Mouse (Mus musculus) limb, embryonic 15.5 days (tissue): ENCODE results near the gene Dnal4. TPM values are rescaled to one million over a fixed set of nuclear protein-coding genes. Genes with fewer than 3 reads are reported as not detected.

Source experiments
- ATAC-seq: fragments of 200-750 bp; cut with Nextera tagmentation; 2 replicates; pipeline ENCODE4 v1.8.0; 2017; ENCODE audit warnings: low read depth, moderate TSS enrichment; ENCODE audit not compliant: insufficient number of reproducible peaks, low FRiP score, low TSS enrichment
- H3K27ac ChIP-seq: fragments of 300-500 bp; sonication (generic); 2 replicates; pipeline ENCODE4 v1.5.1; 2015; ENCODE audit warnings: moderate library complexity, mild to moderate bottlenecking, inconsistent platforms
- H3K27me3 ChIP-seq: fragments of 300-500 bp; sonication (generic); 2 replicates; pipeline ENCODE4 v1.6.1; 2015; ENCODE audit warnings: inconsistent platforms
- H3K36me3 ChIP-seq: fragments of 300-500 bp; sonication (generic); 2 replicates; pipeline ENCODE4 v1.6.1; 2015; ENCODE audit warnings: inconsistent platforms
- H3K4me1 ChIP-seq: fragments of 300-500 bp; sonication (generic); 2 replicates; pipeline ENCODE4 v1.6.1; 2015; ENCODE audit warnings: inconsistent platforms
- H3K4me2 ChIP-seq: fragments of 300-500 bp; sonication (generic); 2 replicates; pipeline ENCODE4 v1.6.1; 2015; ENCODE audit warnings: mild to moderate bottlenecking, inconsistent platforms
- H3K4me3 ChIP-seq: fragments of 300-500 bp; sonication (generic); 2 replicates; pipeline ENCODE4 v1.5.1; 2015; ENCODE audit warnings: mild to moderate bottlenecking, inconsistent platforms
- H3K9ac ChIP-seq: fragments of 300-500 bp; sonication (generic); 2 replicates; pipeline ENCODE4 v1.6.1; 2015; ENCODE audit warnings: inconsistent platforms
- H3K9me3 ChIP-seq: fragments of 300-500 bp; sonication (generic); 2 replicates; pipeline ENCODE4 v1.6.1; 2016; ENCODE audit warnings: inconsistent platforms
- WGBS: fragments of 180-500 bp; shearing (Covaris S2); methylation state at CpG from one replicate; pipeline ENCODE4 v1.1.7; 2015; 5-methylcytosine and 5-hydroxymethylcytosine counted together
- polyA plus RNA-seq: library from polyadenylated mRNA; unstranded; fragments of >200 nt; fragmentation: Nextera tagmentation; extraction: Ambion mirVana; gene quantifications from 2 replicates; pipeline ENCODE4 v1.2.1, GENCODE M21; 2015

The Dnal4 gene
- polyA plus RNA-seq, 1 experiment from 2014 or later = 67.1 TPM

GRCm38 (mm10) chr15:79770629-79771240 is 6.9 kb downstream of the Dnal4 start:
- no peaks in the 10 kb centered on the region for H3K27me3 ChIP-seq
- no peak overlapping the region for H3K9ac ChIP-seq
- peaks cover 43% of the 10 kb centered on the region for H3K4me1 ChIP-seq
- ATAC-seq = no peak
- no peaks in the 10 kb centered on the region for H3K36me3 ChIP-seq
- no peaks in the 10 kb centered on the region for H3K9me3 ChIP-seq
- WGBS = 51% methylated on average over 21 of the region's 21 CpGs
- no peak overlapping the region for H3K4me2 ChIP-seq
- no peak overlapping the region for H3K27ac ChIP-seq
- H3K4me3 ChIP-seq = no peak overlapping the region

- Histone ChIP-seq H3K4me1 (peaks cover 45% of the 10 kb centered on the region), H3K9ac (no peak overlapping the region), H3K27ac (no peak overlapping the region), H3K36me3 (peaks cover 10% of the 10 kb centered on the region; the same call in 1 of the 2 replicates), H3K27me3 (no peaks in the 10 kb centered on the region), H3K4me3 (no peak overlapping the region), H3K9me3 (no peaks in the 10 kb centered on the region), H3K4me2 (no peak overlapping the region)
- ATAC-seq = no peak
- WGBS = 71% methylated on average over 6 of the region's 6 CpGs
These were observed 9.3 kb downstream of the Dnal4 start for GRCm38 (mm10) chr15:79768302-79768701.

- Histone ChIP-seq H3K4me1 (peaks cover 37% of the 10 kb centered on the region), H3K27me3 (no peaks in the 10 kb centered on the region), H3K27ac (no peak overlapping the region), H3K9me3 (no peaks in the 10 kb centered on the region), H3K9ac (no peak overlapping the region), H3K36me3 (peaks cover 18% of the 10 kb centered on the region; the same call in 1 of the 2 replicates), H3K4me3 (no peak overlapping the region), H3K4me2 (no peak overlapping the region)
- no peak for ATAC-seq
- WGBS = 78% methylated on average over 16 of the region's 16 CpGs
These were observed 10.2 kb downstream of the Dnal4 start for GRCm38 (mm10) chr15:79767327-79767961.

GRCm38 (mm10) chr15:79766586-79767071 is 11.0 kb downstream of the Dnal4 start:
- Histone ChIP-seq H3K27ac (no peak overlapping the region), H3K4me3 (no peak overlapping the region), H3K9ac (no peak overlapping the region), H3K36me3 (peaks cover 26% of the 10 kb centered on the region), H3K27me3 (no peaks in the 10 kb centered on the region), H3K4me1 (peaks cover 37% of the 10 kb centered on the region), H3K9me3 (no peaks in the 10 kb centered on the region), H3K4me2 (no peak overlapping the region)
- 86% methylated on average over 10 of the region's 10 CpGs for WGBS
- no peak for ATAC-seq

GRCm38 (mm10) chr15:79766168-79766567 is 11.5 kb downstream of the Dnal4 start:
- Histone ChIP-seq H3K4me3 (no peak overlapping the region), H3K9me3 (no peaks in the 10 kb centered on the region), H3K27me3 (no peaks in the 10 kb centered on the region), H3K27ac (no peak overlapping the region), H3K4me2 (no peak overlapping the region), H3K9ac (no peak overlapping the region), H3K36me3 (peaks cover 30% of the 10 kb centered on the region), H3K4me1 (peaks cover 34% of the 10 kb centered on the region)
- 51% methylated on average over 9 of the region's 10 CpGs for WGBS
- ATAC-seq = no peak

GRCm38 (mm10) chr15:79765361-79765760 is 12.3 kb downstream of the Dnal4 start:
- Histone ChIP-seq H3K36me3 (peaks cover 36% of the 10 kb centered on the region), H3K27me3 (no peaks in the 10 kb centered on the region), H3K4me1 (peaks cover 26% of the 10 kb centered on the region), H3K27ac (no peak overlapping the region), H3K9me3 (no peaks in the 10 kb centered on the region), H3K4me3 (no peak overlapping the region), H3K4me2 (no peak overlapping the region), H3K9ac (no peak overlapping the region)
- WGBS = 64% methylated on average over 2 of the region's 2 CpGs
- ATAC-seq = no peak

- WGBS = 72% methylated on average over 11 of the region's 11 CpGs
- Histone ChIP-seq H3K27ac (no peak overlapping the region), H3K4me2 (no peak overlapping the region), H3K9ac (no peak overlapping the region), H3K9me3 (no peaks in the 10 kb centered on the region), H3K36me3 (peaks cover 36% of the 10 kb centered on the region), H3K27me3 (no peaks in the 10 kb centered on the region), H3K4me1 (peaks cover 26% of the 10 kb centered on the region), H3K4me3 (no peak overlapping the region)
- no peak for ATAC-seq
These were observed 12.9 kb downstream of the Dnal4 start for GRCm38 (mm10) chr15:79764539-79765267.

GRCm38 (mm10) chr15:79763601-79764246 is 13.9 kb downstream of the Dnal4 start:
- WGBS = 91% methylated on average over 7 of the region's 7 CpGs
- no peak for ATAC-seq
- Histone ChIP-seq H3K4me2 (no peak overlapping the region), H3K27ac (no peak overlapping the region), H3K27me3 (no peaks in the 10 kb centered on the region), H3K4me1 (peaks cover 26% of the 10 kb centered on the region), H3K9ac (no peak overlapping the region), H3K36me3 (peaks cover 36% of the 10 kb centered on the region), H3K9me3 (no peaks in the 10 kb centered on the region), H3K4me3 (no peak overlapping the region)

- no peak for ATAC-seq
- Histone ChIP-seq H3K27me3 (no peaks in the 10 kb centered on the region), H3K4me1 (peaks cover 24% of the 10 kb centered on the region), H3K4me2 (no peak overlapping the region), H3K36me3 (peaks cover 36% of the 10 kb centered on the region), H3K9ac (no peak overlapping the region), H3K9me3 (no peaks in the 10 kb centered on the region), H3K27ac (no peak overlapping the region), H3K4me3 (no peak overlapping the region)
- 86% methylated on average over 9 of the region's 9 CpGs for WGBS
These were observed 14.6 kb downstream of the Dnal4 start for GRCm38 (mm10) chr15:79763001-79763400.

GRCm38 (mm10) chr15:79760956-79761355 is 16.7 kb downstream of the Dnal4 start:
- peaks cover 36% of the 10 kb centered on the region for H3K36me3 ChIP-seq
- no peak for ATAC-seq
- 83% methylated on average over 6 of the region's 6 CpGs for WGBS

GRCm38 (mm10) chr15:79757118-79757517 is 20.5 kb downstream of the Dnal4 start:
- H3K9me3 ChIP-seq = no peaks in the 10 kb centered on the region
- peaks cover 14% of the 10 kb centered on the region for H3K36me3 ChIP-seq
- H3K27me3 ChIP-seq = no peaks in the 10 kb centered on the region
- ATAC-seq = no peak
- no peak overlapping the region for H3K27ac ChIP-seq
- peaks cover 9% of the 10 kb centered on the region; the same call in 1 of the 2 replicates for H3K4me1 ChIP-seq
- WGBS = 80% methylated on average over 3 of the region's 3 CpGs
- H3K4me3 ChIP-seq = no peak overlapping the region
- no peak overlapping the region for H3K9ac ChIP-seq
- H3K4me2 ChIP-seq = no peak overlapping the region

More at GRCm38 (mm10) chr15:79760956-79761355, 16.7 kb downstream of the Dnal4 start:
- Histone ChIP-seq H3K4me1 (peaks cover 18% of the 10 kb centered on the region), H3K4me2 (no peak overlapping the region), H3K9ac (no peak overlapping the region), H3K27me3 (no peaks in the 10 kb centered on the region), H3K9me3 (no peaks in the 10 kb centered on the region), H3K27ac (no peak overlapping the region), H3K4me3 (no peak overlapping the region)
